Mouse (Mus musculus) embryonic fibroblast, embryonic 13.5 days (primary cell): ENCODE results near the gene Atpif1.

Source experiments
- CTCF ChIP-seq: IDR thresholded peaks from 2 replicates; pipeline ENCODE4 v1.5.1; 2011; ENCODE audit warnings: mild to moderate bottlenecking, control low read depth, low read length, moderate library complexity, borderline replicate concordance; ENCODE audit not compliant: insufficient read depth
- POLR2A ChIP-seq: IDR thresholded peaks from 2 replicates; pipeline ENCODE4 v1.6.1; 2011; ENCODE audit warnings: low read depth, mild to moderate bottlenecking, control low read depth, low read length, moderate library complexity

GRCm38 (mm10) chr4:132484231-132484630, 49.2 kb downstream of the Atpif1 start:
- no peak for TF ChIP-seq CTCF
- TF ChIP-seq POLR2A = no peak
